Mouse (Mus musculus) hindbrain, embryonic 11.5 days (tissue): ENCODE results near the gene Fgd2. TPM values are rescaled to one million over a fixed set of nuclear protein-coding genes. Genes with fewer than 3 reads are reported as not detected.

ENCODE experiments used
- ATAC-seq: fragments of 200-750 bp; cut with Nextera tagmentation; 2 replicates; pipeline ENCODE4 v1.8.0; 2017; ENCODE audit warnings: mild to moderate bottlenecking, moderate TSS enrichment, moderate library complexity; ENCODE audit not compliant: low FRiP score
- DNase-seq: peaks from one replicate; pipeline ENCODE4 v3.0.0-alpha.2; 2015; ENCODE audit warnings: low spot score
- H3K27ac ChIP-seq: fragments of 300-500 bp; sonication (generic); 2 replicates; pipeline ENCODE4 v1.5.1; 2014; ENCODE audit warnings: mild to moderate bottlenecking, low read depth, low read length
- H3K27me3 ChIP-seq: fragments of 300-500 bp; sonication (generic); 2 replicates; pipeline ENCODE4 v1.6.1; 2014; ENCODE audit warnings: mild to moderate bottlenecking, low read length, moderate library complexity, mixed read lengths; ENCODE audit not compliant: control insufficient read depth, insufficient read depth
- H3K36me3 ChIP-seq: fragments of 300-500 bp; sonication (generic); 2 replicates; pipeline ENCODE4 v1.6.1; 2014; ENCODE audit warnings: mild to moderate bottlenecking, low read length, moderate library complexity, mixed read lengths; ENCODE audit not compliant: control insufficient read depth, insufficient read depth
- H3K4me1 ChIP-seq: fragments of 300-500 bp; sonication (generic); replicated peaks from 2 replicates; pipeline ENCODE4 v1.6.1; 2014; ENCODE audit warnings: low read length, mixed read lengths; ENCODE audit not compliant: control insufficient read depth, insufficient read depth
- H3K4me2 ChIP-seq: fragments of 300-500 bp; sonication (generic); replicated peaks from 2 replicates; pipeline ENCODE4 v1.6.1; 2014; ENCODE audit warnings: mild to moderate bottlenecking, low read depth, low read length
- H3K4me3 ChIP-seq: fragments of 300-500 bp; sonication (generic); 2 replicates; pipeline ENCODE4 v1.5.1; 2014; ENCODE audit warnings: low read depth, low read length
- H3K9ac ChIP-seq: fragments of 300-500 bp; sonication (generic); 2 replicates; pipeline ENCODE4 v1.6.1; 2014; ENCODE audit warnings: low read depth, low read length
- H3K9me3 ChIP-seq: fragments of 300-500 bp; sonication (generic); 2 replicates; pipeline ENCODE4 v1.6.1; 2016; ENCODE audit warnings: low read length; ENCODE audit not compliant: control insufficient read depth
- WGBS: fragments of 180-500 bp; shearing (Covaris S2); extraction: QIAGEN DNeasy Blood & Tissue Kit; methylation state at CpG from one replicate; pipeline ENCODE4 v1.1.7; 2014; 5-methylcytosine and 5-hydroxymethylcytosine counted together
- polyA plus RNA-seq: library from polyadenylated mRNA; unstranded; fragments of >200 nt; fragmentation: Nextera tagmentation; extraction: Ambion mirVana; gene quantifications from 2 replicates; pipeline ENCODE4 v1.2.1, GENCODE M21; 2014

The Fgd2 gene
- polyA plus RNA-seq, 1 experiment from 2014 or later, result 4.2 TPM

DNA sequence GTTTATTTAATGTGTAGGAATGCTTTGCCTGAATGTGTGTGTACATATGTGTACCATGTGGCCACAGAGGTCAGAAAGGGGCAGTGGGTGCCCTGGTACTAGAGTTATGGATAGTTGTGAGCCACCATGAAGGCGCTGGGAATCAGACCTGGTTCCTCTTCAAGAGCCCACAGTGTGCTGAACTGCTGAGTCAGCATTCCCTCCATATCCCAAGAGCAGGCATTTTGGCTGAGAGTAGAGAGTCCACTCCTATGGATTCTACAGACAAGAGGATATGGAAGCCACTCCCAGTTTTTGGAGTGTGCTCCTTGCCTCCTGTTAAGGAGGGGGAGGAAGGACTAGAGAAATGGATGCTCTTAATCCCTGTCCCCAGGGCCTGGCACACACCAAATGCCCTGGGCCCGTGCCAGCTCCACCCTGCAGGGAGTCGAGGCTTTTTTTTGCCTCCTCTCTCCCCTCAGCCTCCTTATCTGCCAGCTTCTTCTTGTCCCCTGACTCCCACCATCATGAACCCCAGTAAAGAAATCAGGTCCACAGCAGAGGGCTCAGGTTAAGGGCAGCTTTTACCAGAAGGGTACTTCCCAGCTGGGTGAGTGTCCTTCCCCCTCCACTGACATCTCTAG lies 58.2 kb downstream of the Fgd2 start:
- H3K9ac ChIP-seq, result no peak overlapping the region
- no peaks in the 10 kb centered on the region for H3K9me3 ChIP-seq
- DNase-seq, result no peak
- ATAC-seq, result no peak
- H3K36me3 ChIP-seq, result no peaks in the 10 kb centered on the region
- WGBS, result 73% methylated on average over 3 of the region's 3 CpGs
- H3K4me1 ChIP-seq, result peaks cover 2% of the 10 kb centered on the region; the same call in 1 of the 2 replicates
- H3K4me3 ChIP-seq, result no peak overlapping the region
- no peak overlapping the region for H3K27ac ChIP-seq
- H3K4me2 ChIP-seq, result no peak overlapping the region
- no peaks in the 10 kb centered on the region; the same call in 1 of the 2 replicates for H3K27me3 ChIP-seq

DNA sequence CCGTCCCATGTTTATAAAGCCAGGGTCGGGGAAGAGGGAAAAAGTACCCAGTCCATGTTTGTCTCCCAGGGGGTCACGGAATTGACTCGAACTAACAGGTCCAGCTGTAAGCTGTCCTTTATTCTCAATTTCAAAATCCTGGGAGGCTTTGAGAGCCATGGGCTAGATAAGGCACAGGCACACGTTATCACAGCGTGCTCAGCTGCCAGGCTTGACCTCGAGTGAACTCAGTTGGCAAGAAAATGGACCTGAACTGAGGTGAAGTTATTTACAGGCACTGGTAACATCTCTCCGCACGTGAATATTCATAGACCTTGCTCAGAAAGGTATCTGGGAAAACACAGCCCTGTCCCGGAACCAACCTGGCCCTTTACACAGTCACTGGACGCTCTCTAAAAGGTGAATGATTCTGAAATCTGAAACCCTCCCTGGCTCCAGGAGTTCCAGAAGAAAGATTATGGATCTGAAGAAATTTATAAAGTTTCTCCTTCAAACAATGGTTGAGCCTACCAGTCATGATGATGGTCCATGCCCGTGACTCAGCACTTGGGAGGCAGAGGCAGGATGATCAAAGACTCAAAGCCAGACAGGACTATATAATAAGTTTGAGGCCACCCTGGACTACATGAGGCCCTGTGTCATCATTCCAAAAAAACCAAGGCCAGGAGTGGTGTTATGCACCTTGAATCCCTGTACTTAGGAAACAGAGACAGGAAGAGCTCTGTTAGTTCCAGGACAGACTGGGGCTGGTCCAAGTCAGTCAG lies 59.4 kb downstream of the Fgd2 start:
- Histone ChIP-seq H3K36me3 (no peaks in the 10 kb centered on the region), H3K27ac (no peak overlapping the region), H3K4me1 (peaks cover 2% of the 10 kb centered on the region; the same call in 1 of the 2 replicates), H3K27me3 (no peaks in the 10 kb centered on the region; the same call in 1 of the 2 replicates), H3K4me2 (no peak overlapping the region), H3K9me3 (no peaks in the 10 kb centered on the region), H3K4me3 (no peak overlapping the region), H3K9ac (no peak overlapping the region)
- DNase-seq (no peak), ATAC-seq (no peak)
- 81% methylated on average over 12 of the region's 12 CpGs for WGBS

DNA sequence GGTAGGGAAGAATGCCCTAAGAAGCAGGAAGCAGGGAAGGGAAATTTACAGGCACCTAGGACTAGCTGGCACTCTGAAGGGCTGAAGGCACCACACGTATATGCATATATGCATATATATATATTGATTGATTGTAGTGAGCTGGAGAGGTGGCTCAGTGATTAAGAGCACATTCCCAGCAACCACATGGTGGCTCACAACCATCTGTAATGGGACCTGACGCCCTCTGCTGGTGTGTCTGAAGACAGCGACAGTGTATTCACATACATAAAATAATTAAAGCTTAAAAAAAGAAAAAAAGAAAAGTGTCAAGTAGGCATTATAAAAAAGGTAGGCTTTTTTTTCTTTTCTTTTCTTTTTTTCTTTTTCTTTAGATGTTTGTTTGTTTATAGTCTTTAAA lies 60.6 kb downstream of the Fgd2 start:
- 80% methylated on average over 3 of the region's 3 CpGs for WGBS
- no peak for DNase-seq
- H3K4me1 ChIP-seq, result no peaks in the 10 kb centered on the region

DNA sequence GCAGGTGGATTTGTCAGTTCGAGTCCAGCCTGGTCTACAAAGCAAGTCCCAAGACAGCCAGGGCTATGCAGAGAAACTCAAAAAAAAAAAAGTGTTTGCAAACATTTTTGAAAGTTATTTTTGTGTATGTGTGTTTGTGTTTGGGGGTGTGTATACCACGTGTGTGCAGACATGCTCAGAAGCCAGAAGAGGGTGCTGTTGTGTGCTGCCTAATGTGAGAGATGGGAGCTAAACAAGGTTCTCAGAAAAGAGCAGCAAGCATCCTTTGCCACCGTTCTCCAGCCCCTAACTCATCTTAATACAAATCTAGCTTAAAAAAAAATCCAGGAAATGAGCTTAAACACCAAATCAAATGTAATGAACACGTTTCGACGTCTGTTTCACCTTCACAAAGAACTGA lies 61.6 kb downstream of the Fgd2 start:
- Histone ChIP-seq H3K4me1 (no peaks in the 10 kb centered on the region), H3K36me3 (no peaks in the 10 kb centered on the region), H3K4me3 (no peak overlapping the region), H3K27me3 (no peaks in the 10 kb centered on the region), H3K27ac (no peak overlapping the region), H3K9ac (no peak overlapping the region), H3K9me3 (no peaks in the 10 kb centered on the region), H3K4me2 (no peak overlapping the region)
- DNase-seq, result no peak
- 86% methylated on average over 6 of the region's 6 CpGs for WGBS
- ATAC-seq, result no peak

More for the DNA sequence above, 60.6 kb downstream of the Fgd2 start:
- H3K4me2 ChIP-seq, result no peak overlapping the region
- no peaks in the 10 kb centered on the region for H3K36me3 ChIP-seq
- H3K4me3 ChIP-seq, result no peak overlapping the region
- H3K9me3 ChIP-seq, result no peaks in the 10 kb centered on the region
- no peaks in the 10 kb centered on the region for H3K27me3 ChIP-seq
- no peak overlapping the region for H3K9ac ChIP-seq
- H3K27ac ChIP-seq, result no peak overlapping the region
- no peak for ATAC-seq

DNA sequence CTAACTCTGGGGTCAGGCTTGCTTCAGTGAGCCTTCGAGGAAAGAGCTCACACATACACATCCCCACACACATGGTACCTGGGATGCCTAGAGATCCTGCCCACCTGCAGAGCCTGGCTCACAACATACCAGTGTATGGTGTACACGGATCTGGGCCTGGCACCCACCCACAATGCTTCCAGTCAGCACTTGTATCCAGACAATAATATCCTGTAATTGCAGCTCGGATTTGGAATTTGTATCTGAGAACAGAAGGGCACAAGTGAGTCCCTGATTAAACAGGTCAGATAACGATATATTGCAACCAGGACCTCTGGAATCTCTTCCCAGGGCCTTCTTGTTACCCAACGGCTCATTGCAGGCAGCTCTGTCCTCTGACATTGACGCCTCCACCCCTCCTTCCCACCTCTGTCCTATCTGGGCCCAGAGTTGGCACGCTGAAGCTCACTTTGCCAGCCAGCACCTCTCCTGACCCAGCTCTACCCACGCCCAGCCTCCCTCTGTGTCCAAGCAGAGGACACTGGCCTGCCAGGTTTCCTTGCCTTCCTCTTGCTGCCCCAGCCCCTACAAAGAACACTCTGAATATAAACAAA lies 62.3 kb downstream of the Fgd2 start:
- Histone ChIP-seq H3K4me2 (no peak overlapping the region), H3K4me1 (no peaks in the 10 kb centered on the region), H3K36me3 (no peaks in the 10 kb centered on the region), H3K27ac (no peak overlapping the region), H3K9ac (no peak overlapping the region), H3K4me3 (no peak overlapping the region), H3K9me3 (no peaks in the 10 kb centered on the region), H3K27me3 (no peaks in the 10 kb centered on the region)
- ATAC-seq (no peak), DNase-seq (no peak)
- 83% methylated on average over 8 of the region's 8 CpGs for WGBS

- no peak overlapping the region for H3K27ac ChIP-seq
- H3K9me3 ChIP-seq, result no peaks in the 10 kb centered on the region
- 95% methylated on average over 2 of the region's 2 CpGs for WGBS
- H3K4me2 ChIP-seq, result no peak overlapping the region
- ATAC-seq, result no peak
- no peaks in the 10 kb centered on the region for H3K36me3 ChIP-seq
- no peak overlapping the region for H3K9ac ChIP-seq
- H3K27me3 ChIP-seq, result no peaks in the 10 kb centered on the region
- no peak for DNase-seq
- no peak overlapping the region for H3K4me3 ChIP-seq
- no peaks in the 10 kb centered on the region for H3K4me1 ChIP-seq
Measured at GRCm38 (mm10) chr17:29423991-29424390, 63.3 kb downstream of the Fgd2 start.

GRCm38 (mm10) chr17:29425345-29425744 lies 64.6 kb downstream of the Fgd2 start:
- Histone ChIP-seq H3K4me1 (no peaks in the 10 kb centered on the region), H3K27me3 (no peaks in the 10 kb centered on the region), H3K4me2 (no peak overlapping the region), H3K27ac (no peak overlapping the region), H3K36me3 (no peaks in the 10 kb centered on the region), H3K4me3 (no peak overlapping the region), H3K9me3 (no peaks in the 10 kb centered on the region), H3K9ac (no peak overlapping the region)
- DNase-seq (no peak), ATAC-seq (no peak)
- 64% methylated on average over 9 of the region's 9 CpGs for WGBS

DNA sequence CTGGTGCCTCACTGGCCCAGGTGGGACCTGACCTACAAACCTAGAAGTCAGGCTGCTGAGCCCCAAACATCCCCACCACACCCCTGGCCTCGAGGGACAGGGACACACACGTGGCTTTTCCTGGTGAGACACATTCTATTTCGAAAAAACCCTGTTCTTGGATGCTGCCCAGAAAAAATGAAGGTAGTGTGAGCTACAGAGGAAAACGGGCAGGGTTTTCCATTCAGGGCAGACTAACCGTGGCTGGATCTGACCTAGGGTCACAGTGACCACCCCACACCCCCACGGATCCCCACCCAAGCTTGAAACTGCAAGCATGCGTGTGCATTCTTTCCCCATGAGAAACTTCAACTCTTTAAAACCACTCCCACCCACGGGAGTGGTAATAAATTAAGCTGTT lies 67.5 kb downstream of the Fgd2 start:
- no peaks in the 10 kb centered on the region for H3K36me3 ChIP-seq
- ATAC-seq, result no peak
- no peak overlapping the region for H3K9ac ChIP-seq
- 47% methylated on average over 8 of the region's 8 CpGs for WGBS
- no peak overlapping the region for H3K4me2 ChIP-seq
- H3K4me1 ChIP-seq, result no peaks in the 10 kb centered on the region
- H3K4me3 ChIP-seq, result no peak overlapping the region
- H3K9me3 ChIP-seq, result no peaks in the 10 kb centered on the region
- no peak for DNase-seq
- no peaks in the 10 kb centered on the region for H3K27me3 ChIP-seq
- H3K27ac ChIP-seq, result no peak overlapping the region

DNA sequence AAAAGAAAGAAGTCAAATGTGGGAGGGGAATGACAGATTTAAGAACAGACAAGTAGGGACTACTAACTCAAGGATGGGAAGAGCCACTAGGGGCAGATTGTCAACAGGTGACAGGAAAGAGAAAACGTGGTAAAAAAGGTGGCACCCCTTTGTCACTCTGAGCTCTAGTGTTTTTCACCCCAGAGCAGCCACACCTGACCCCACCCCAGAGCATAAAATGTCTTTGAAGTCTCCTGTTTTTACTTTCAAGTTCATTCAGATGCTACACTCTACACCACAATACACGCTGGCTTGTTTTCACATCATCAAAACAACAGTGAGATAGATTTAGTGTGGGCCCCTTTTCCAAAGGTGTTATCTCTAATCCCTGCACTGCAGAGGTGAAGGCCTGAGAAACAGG lies 68.1 kb downstream of the Fgd2 start:
- H3K4me2 ChIP-seq, result no peak overlapping the region
- WGBS, result 46% methylated on average over 2 of the region's 2 CpGs
- H3K4me1 ChIP-seq, result no peaks in the 10 kb centered on the region
- no peaks in the 10 kb centered on the region for H3K36me3 ChIP-seq
- no peak for DNase-seq
- H3K27me3 ChIP-seq, result no peaks in the 10 kb centered on the region
- no peak overlapping the region for H3K4me3 ChIP-seq
- H3K9ac ChIP-seq, result no peak overlapping the region
- no peaks in the 10 kb centered on the region for H3K9me3 ChIP-seq
- no peak overlapping the region for H3K27ac ChIP-seq
- no peak for ATAC-seq
